Mouse (Mus musculus) hematopoietic stem cell, adult 5-6 weeks (primary cell): ENCODE results near the gene Eps15l1. TPM values are rescaled to one million over a fixed set of nuclear protein-coding genes. Genes with fewer than 3 reads are reported as not detected.

Experiments used
- ATAC-seq, 2 experiments: fragments of 125-278 bp in 1 of 2; replicated peaks in 1 of 2; 2 replicates each; pipeline ENCODE4 v1.8.0; 2016 to 2017; ENCODE audit warnings: inconsistent platforms in 2 of 2, mild to moderate bottlenecking in 2 of 2, moderate number of reproducible peaks in 2 of 2, low read depth in 1 of 2, moderate TSS enrichment in 1 of 2; ENCODE audit not compliant: low FRiP score in 2 of 2, poor library complexity in 2 of 2, severe bottlenecking in 2 of 2, insufficient read depth in 1 of 2, low TSS enrichment in 1 of 2
- total RNA-seq: library from RNA; stranded (forward); fragments of 172-1452, 232-1000 nt; gene quantifications from 2 replicates; pipeline ENCODE4 v1.2.3, GENCODE M21; 2017

Gene Eps15l1
- total RNA-seq, 1 experiment from 2014 or later: 50.0 TPM

DNA sequence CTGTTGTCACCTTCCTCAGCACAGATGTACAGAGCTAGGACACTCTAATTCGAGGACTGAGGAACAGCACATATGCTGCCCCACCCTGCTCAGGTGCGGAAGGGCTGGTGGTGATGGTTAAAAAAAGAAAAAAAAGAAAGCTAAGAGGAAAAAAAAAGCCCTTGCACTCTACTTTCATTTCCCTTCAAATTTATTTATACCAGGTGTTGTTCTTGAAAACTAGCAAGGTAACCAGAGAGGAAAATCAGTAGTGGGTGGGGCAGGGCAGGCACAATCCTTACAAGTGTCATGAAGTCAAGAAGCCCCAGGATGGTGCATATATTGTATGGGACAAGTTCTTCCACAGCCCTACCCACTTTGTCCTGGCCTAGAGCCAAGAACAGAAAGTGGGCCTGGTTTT is 56.2 kb downstream of the Eps15l1 start:
- no peak for ATAC-seq

DNA sequence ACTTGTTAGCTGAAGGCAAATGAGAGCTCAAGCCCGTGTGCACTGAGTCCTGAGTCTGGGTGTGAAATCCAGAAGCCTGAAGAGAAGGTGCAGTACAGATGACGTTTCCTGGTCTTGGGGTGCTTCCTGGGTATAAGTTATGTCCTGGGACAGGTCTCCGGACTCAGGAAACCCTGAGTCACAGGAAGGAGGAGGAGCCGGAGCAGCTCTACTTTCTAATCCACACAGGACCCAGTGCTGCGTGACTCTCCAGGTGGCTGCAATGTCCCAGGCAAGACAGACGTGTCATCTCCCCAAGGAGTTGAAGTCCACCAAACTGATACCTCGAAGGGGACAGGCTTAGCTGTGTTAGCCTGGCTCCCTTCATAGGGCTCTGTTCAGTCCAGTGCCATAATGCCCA is 57.8 kb downstream of the Eps15l1 start:
- peak; percentile 15 to 42; a peak in 1 of 4 replicates for ATAC-seq

DNA sequence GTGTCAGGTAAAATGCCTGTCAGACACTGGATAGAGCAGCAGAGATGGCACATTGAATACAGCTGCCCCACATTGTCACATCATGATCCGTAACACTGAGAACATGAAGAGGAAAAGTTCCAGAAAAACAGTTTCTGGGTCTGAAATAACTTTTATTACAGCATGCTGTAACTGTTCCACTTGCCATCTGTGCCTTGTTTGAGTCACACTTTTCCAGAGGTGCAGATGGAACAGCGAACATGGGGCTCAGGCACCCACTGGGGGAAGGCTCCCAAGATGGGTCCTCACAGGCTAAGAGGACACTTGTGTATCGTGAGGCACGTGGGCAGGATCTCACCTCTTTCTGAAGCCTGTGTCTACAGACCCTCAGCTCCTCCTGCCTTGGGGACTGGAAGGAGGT is 58.5 kb downstream of the Eps15l1 start:
- no peak for ATAC-seq

DNA sequence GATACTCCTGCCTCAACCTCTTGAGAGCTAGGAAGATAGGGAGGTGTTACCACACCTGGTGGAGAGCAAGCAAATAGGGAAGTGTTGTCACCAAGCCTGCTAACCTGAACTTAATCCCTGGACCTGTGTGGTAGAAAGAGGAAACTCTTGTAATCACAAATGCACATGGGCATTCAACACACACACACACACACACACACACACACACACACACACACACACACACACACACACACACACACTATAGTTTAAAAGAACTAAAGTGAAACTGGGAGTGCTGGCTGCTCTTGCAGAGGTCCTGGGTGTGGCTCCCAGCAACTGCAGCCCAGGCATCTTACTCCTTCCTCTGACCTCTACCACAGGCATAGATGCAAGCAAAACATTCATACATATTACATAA is 61.1 kb downstream of the Eps15l1 start:
- peak in 1 of 2 experiments; percentile 62; a peak in 1 of 4 replicates for ATAC-seq

DNA sequence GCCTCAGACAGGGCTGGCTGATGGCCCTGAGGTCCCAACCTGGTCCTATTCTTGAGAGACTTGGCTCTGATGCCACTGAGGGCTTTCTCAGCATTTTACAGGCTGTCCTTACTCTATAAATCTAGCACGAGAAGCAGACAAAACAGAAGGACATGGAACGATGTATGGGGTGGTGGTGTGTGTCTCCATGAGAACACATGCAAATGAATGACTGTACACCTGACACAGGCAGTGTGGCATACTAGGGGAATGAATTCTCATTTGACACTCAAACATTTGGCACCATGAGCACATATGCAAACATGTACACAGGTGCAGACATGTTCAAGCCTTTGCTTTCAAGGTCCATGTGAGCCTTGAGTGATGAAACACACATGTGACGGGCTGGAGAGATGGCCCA is 64.7 kb downstream of the Eps15l1 start:
- ATAC-seq: no peak

DNA sequence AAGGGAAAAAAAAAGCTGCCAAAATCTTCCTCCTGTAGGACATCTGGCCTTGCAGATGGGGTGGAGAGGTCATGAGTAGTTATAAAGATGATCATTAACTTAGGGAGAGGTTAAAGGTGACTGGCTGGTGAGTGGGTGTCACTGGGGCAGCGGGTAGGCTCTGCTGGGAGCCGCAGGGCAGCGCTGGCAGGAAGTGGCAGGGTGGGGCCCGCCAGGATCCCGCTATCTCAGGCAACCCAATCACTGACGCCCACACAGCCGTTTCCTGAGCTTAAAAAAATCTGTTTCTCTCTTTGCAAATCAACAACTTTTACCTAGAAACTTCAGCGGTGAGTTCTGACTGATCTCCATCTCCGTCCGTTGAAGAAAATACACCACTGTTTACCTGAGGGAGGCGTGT is 67.0 kb downstream of the Eps15l1 start:
- ATAC-seq: peak; percentile 38 to 47

DNA sequence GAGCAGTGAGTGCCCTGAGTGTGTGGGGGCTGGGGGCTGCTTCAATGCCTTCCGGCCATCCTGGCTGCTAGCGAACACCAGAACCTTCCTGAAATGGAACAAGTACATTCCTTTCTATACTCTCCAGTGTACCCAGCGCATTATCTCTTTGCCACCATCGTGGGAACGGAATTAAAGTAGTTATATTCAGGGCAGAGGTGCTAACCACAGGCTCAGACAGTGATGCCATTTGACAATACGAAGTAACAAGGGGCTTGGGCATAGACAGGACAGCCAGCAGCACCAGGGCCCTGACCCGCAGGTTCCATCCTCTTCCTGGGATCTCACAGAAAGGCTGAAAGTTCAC is 67.6 kb downstream of the Eps15l1 start:
- no peak for ATAC-seq

DNA sequence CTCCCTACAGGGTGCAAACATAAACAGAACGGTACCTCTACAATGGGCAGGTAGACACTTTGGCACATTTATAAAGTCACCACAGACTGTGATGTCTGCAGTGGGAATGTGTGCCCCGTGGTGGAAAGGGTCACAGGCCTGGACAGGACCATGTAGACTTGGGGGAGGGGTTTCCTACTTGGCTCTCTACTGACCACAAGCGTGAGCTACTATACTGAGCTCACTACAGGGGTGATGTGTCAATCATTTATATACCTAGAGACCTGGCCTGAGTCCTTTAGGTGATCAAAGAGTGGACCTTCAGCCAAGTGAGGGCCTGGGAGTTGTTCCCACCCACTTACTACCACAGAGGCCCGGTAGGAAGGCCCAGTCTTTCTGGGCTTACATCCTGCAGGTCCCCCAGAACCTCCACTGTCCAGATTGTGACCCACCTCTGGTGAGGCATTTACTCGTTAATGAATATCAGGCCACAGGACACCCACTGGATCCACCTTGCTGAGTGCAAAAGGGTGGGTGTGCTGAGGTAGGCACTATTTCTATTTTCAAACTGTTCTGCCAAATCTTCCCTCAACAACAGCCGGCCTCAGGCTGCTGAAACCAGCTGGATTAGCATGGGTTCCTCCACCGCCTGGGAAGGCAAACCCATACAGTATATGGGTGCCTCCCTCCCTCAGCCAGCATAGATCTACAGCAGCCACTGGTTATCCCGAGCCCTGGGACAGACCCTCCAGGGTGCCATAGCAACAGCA is 68.1 kb downstream of the Eps15l1 start:
- no peak for ATAC-seq

DNA sequence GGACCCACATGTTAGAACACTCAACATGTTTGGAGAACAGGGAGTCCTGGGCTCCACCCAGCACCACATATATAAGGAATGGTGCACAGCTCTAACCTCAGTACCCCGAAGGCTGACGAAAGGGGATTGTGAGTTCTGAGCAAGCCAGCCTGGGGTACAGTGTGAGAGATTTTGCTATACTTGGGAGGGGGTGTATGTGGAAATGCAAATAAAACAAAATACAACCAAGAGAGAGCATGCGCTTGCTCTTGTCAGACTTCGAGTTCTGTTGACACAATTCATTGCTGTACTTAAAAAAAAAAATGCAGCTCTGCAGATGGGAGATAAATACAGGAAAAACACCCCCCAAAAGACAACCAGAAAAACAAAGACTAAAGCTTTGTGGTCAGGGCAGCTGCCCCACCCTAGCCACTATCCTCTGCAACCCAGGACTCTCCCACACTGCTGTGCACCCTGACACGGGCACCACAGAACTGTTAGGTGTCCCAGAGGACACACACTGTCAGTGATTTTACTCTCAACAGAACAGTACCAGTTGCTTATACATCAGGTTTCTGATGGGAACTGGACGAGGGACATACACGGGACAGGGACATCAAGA is 69.8 kb downstream of the Eps15l1 start:
- ATAC-seq: no peak

DNA sequence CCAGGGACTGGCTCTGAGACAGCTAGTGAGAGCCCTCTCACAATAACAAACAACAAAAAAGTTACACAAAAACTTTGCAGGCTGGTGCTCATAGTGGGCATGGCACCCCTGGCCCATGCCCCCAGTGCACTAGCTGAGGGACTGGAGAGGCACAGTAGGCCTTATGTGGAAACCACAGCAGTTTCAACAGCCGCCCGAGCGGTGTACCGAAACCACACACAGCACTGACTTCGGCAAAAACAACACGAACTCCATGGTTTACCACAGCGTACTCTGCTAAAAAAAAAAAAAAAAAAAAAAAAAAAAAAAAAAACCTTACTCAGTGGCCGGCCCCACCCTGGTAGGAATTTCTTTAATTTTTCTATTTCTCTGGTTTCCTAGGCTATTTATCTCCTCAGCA is 70.5 kb downstream of the Eps15l1 start:
- peak; percentile 57 to 71 for ATAC-seq

DNA sequence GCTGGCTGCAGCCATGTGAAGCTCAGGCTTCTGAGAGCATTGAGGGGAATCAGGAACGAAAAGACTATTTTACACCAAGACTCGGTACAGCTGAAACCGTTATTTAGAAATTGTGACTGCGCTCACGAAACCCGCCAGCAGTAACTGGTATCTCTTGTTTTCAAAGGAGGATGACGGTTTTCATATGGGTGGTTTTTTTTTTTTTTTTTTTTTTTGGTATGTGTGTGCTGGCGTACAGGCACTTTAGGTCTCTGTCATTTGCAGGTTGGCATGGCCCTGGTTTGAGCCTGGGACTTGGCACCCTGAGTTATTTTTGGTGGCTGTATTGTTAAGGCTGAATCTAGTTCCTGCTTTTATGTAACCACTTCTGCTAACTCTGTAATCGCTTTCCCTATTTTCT is 71.4 kb downstream of the Eps15l1 start:
- peak; percentile 30 to 38; a peak in 3 of 4 replicates for ATAC-seq

DNA sequence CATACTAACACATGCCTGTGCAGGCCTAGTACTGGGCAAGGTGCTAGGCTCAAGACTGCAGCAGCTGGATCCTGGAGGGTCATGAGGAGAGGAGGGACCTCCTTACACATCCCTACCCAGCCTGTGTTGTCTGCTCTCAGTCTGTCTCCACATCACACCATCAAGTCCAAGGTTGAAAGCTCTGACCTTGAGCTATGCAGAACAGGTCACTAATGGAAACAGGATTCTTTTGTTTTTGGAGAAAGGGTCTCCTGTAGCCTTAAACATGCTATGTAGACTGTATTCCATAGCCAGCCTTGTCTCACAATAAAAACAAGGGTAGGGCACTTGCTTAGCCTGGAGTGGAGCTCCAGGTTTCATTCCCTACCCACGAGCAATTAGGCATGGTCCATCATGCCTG is 72.3 kb downstream of the Eps15l1 start:
- ATAC-seq: no peak

DNA sequence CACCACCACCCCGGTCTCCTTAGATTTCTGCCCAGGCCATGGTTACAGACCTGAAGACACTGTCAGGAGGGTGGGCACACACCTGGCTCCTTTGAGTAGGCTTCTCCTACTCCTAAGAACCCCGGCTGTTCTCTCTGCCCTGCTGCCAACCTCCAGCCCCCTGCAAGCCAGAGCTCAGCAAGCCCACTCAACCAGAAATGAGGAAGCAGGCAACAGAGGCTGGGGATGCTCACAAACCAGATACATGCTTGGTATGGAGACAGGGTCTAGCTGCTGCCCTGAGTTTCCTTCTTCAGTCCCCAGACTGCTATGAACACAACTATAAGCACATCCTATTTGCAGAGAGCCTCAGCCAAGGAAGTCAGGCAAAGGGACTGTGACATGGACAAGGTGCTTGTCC is 73.1 kb downstream of the Eps15l1 start:
- ATAC-seq: peak in 1 of 2 experiments; percentile 22; a peak in 1 of 4 replicates

DNA sequence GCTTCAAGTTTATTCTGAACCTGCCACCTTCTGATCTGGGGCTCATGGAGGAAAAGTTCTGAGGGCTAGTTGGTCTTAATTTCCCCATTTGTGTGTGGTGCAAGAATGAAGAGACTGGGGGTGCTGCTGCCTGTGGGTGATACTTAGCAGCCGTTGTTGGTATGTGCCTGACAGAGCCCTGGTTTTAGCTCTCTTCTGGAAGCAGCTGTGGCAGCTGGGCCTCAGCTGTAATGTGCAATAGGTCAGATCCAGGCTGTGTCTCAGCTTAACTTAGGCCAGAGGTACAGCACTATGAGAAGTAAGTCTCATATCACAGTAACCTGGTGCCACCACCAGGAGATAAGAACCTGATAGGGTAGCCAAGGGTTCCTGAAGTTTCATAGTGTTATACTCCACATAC is 73.7 kb downstream of the Eps15l1 start:
- no peak for ATAC-seq

DNA sequence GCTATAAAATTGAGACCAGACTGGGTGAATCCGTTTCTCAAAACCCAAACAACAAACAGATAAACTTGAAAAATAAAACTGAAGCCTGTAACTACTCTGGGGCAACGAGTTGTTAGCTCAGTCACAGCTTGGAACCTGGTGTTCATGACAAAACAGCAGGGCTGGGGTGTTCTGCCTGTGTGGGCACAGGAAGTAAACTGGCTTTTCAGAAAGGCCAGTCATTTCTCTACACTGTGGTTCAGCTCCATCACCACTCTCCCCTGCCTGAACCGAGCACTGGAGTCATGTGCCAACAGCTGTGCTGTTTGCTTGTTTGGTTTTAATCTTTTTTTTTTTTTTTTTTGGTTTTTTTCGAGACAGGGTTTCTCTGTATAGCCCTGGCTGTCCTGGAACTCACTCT is 77.5 kb downstream of the Eps15l1 start:
- no peak for ATAC-seq

DNA sequence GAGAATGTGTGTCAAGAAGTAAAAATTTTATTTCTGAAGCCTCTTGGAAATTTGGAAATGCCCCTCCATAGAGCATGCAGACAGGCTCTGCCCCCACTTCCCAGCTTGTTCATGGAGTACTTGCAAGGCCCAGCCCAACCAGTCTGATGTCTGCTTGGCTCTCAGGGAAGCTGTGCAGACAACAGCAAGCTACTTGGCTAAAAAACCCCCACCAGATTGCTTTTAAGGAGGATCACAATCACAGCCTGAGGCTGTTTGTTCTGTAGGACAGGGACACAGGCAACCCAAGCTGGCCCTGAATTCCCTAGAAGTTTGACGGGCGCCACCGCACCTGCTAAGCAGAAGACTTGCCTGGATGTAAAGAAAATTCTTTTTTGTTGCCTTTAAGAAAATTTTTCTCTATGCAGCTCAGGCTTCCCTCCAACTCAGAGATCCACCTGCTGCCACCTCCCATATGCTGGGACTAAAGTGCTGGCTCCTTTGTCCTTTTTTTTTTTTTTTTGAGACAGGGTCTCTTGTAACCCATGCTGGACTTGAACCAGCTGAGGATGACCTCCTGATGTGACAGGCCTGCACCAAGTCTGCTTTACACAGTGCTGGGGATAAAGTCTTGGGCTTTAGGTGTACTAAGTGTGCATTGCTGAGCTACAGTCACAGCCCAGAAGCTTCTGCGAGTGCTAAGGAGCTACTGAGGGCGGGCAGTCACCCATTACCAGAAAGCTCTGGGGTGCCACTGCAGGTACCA is 78.5 kb downstream of the Eps15l1 start:
- no peak for ATAC-seq

DNA sequence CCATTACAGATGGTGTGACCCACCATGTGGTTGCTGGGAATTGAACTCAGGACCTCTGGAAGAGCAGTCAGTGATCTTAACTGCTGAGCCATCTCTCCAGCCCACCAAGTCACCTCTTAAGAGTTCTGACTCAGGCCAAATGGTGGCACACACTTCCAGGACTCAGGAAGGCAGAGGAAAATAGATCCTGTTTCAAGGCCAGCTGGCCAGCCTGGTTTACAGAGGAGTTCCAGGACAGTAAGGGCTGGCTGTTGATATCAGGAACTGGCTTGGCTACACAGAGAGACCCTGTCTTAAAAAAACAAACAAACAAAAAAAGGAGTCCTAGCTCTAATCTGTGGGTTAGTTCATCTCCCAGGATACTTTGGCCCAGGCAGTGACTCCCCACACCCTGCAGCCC is 84.2 kb downstream of the Eps15l1 start:
- no peak for ATAC-seq

DNA sequence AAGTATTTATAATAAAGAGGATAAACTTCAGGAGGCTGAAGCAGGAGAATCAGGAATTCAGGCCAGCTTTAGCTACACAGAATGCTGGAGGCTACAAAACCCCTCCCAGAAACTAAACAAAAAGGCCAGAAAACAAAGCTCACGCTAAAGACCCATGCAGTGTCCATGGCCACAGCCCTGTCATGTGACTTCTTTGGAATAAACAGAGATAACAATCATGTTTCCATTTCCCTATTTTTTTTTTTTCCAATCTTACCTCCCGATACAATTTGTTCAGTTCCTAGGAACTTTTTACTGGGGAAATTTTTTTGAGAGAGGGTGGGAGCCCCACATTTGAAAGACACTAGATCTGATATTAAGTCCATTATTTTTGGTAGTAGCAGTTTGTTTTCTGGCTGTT is 85.0 kb downstream of the Eps15l1 start:
- ATAC-seq: no peak
